Mouse (Mus musculus): ENCODE measurements at regions not wholly inside any gene's neighbourhood (a gene's known extent, or its start where the extent isn't known, plus 50 kb on each side); places are given as distances from the start of the nearest gene placed in this dataset.

GRCm38 (mm10) chr16:24042216-24042615, 53.6 kb upstream of the Bcl6 start:
- DNase-seq, result no peak

DNA sequence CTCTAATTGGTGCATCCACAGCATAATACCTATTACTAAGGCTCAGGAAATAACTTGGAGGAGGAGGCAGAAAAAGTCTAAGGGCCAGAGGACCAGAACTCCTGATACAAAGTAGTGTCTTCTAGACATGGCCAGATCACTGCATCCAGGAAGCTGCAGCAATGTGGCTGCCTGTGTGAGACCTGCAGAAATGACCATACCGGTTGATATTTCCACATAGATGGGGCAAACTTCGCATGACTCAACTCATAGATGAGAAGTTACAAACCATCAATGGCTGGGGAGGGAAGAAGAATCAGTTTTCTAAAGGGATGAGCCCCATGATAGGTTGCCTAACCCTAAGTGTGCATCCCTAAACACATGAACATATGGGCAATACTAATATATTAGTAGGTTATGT, 52.8 kb upstream of the Bcl6 start:
- DNase-seq, result no peak

GRCm38 (mm10) chr16:24039765-24040164, 51.1 kb upstream of the Bcl6 start:
- no peak for DNase-seq

All from cerebellum, adult 9-10 months (tissue).